Mouse (Mus musculus): ENCODE data around the gene Ccr6. TPM values are rescaled to one million over a fixed set of nuclear protein-coding genes. Genes with fewer than 3 reads are reported as not detected.
A peak's percentile ranks its signal among the peaks of the same experiment; 100 is the strongest.

Gene Ccr6
- total RNA-seq, 2 experiments from 2014 or later: 0.47 to 0.62 TPM

DNA sequence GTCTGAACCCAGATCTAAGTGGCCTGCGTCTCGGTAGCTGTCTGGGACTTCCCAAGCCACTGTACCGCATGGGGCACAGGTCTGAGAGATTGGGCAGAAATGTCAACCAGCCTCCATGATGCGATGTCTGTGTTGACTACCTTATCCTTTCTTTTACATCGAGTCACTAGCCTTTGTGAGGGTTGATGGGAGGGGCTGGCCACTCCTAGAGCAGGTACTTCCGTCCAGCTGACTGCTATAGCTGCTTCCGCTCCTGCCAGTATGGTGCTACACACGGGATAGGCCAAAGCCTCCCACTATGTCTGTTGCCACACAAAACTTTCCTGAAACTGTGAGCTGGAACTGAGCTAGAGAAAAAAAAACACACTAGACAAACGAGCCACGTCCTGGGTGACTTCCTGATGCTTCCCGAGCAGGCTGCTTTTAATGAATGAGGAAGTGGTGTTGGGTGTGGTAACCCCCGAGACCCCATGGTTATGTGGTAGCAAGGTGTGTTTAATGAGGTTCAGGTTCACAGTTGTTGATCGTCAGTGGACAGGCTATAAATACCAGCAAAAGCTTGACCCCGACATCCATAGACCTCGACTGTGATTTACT, 2.1 kb upstream of the Ccr6 start:
- peak; percentile 65 for ATAC-seq (ENCODE audit: poor library complexity, severe bottlenecking)

DNA sequence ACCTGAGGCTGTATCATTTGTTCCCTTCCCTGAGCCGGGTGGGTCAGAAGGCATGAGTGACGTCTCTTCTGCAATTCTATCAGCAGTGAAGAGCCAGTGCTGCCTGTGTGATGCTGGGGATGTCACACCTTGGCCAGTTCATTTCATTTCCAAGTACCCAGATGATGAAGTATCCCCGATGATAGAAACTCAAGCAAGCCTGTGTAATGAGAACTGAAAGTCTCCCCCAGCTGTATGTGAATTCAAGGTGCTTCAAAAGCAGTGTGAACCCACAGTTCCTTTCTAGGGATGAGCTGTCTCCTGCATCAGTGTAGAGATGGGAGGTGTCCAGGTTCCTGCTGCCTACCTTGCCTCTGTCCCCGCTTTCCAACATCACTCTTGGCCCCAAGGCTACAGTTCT, 1.3 kb upstream of the Ccr6 start:
- ATAC-seq (ENCODE audit: poor library complexity, severe bottlenecking): no peak

DNA sequence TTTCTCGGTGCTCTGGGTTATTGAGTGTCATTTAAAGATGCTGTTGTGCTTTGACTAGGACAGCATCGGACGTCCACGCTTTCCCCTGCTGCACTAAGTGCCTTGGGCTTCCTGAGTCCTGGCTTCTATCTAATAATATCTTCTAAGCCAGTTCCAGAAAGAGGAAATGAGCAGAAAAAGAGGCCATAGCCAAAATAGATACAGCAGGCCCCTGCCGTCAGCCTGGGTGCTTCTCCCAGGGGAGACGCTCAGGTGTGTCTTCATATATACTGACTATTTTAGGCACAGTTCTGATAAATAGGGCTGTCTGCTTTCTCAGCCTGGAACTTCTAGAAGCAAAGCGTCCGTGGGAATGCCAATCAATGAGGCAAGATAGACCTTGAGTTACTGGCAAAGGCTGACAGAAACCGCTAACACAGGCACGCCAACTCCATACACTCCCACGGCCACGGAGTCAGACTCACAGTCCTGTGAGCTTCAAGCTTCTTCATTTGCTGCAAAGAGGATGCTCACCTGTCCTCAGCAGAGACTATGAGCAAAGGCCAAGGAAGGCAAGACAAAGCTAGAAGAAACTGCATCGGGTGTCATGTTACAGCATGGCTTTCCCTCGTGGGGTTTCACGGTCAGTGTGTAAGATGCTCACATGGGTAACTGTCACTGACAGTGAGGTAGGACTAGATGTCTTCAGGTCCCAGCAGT, 2.3 kb downstream of the Ccr6 start:
- 0 out of 2 replicates have a peak, but pooled peaks have one; percentile 41 for ATAC-seq (ENCODE audit: poor library complexity, severe bottlenecking)

DNA sequence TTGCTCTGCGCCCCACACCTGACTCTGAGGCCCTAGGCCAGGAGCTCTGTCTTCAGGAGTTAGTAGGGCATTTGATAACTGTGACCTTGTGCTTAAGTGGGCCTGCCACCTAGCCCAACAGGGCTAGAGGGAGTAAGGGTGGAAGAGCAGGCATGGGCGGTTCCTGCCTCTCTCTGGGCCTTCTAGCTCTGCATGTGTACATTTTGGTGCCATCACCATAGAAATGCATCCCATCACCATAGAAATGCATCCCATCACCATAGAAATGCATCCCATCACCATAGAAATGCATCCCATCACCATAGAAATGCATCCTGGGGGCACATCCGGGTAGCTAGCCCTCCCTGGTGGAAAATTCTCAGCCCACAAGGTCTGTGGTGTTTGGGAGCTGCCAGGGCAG, 3.7 kb downstream of the Ccr6 start:
- no peak for ATAC-seq (ENCODE audit: poor library complexity, severe bottlenecking)

DNA sequence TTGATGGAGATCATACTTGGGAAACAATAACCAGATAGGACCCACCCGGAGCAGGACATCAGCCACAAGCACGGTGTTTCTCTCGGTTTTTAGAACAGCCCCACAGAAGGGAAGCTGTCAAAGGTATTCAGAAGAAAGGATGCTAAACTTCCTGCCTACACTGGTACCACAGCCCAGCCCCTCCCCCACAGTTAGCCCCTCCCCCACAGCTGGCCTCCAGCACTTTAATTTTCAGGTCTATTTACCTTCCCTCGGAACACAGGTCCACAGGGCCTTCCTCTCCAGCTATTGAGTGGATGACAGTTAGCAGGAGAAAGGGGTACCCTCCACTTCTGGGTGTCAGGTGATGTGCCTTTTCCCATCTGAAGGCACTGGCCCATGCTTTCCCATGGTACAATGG, 4.7 kb downstream of the Ccr6 start:
- ATAC-seq (ENCODE audit: poor library complexity, severe bottlenecking): no peak

DNA sequence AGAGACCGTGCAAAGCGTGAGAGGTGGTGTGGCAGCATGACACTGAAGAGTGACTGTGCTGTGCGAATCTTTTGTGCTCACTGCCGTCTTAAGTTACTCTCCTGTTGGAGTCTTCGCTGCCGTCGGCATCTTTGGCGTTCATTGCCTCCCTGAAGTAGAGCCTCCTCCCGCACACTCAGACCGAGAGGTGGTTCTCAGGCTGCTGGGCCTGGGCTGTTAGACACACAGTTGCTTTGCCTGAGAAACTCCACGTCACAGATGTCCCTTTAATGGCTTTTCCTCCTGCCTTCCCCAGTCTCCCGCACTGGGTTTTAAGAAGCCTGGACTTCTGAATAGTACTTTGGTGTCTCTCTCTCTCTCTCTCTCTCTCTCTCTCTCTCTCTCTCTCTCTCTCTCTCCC, 5.8 kb downstream of the Ccr6 start:
- ATAC-seq (ENCODE audit: poor library complexity, severe bottlenecking): no peak

DNA sequence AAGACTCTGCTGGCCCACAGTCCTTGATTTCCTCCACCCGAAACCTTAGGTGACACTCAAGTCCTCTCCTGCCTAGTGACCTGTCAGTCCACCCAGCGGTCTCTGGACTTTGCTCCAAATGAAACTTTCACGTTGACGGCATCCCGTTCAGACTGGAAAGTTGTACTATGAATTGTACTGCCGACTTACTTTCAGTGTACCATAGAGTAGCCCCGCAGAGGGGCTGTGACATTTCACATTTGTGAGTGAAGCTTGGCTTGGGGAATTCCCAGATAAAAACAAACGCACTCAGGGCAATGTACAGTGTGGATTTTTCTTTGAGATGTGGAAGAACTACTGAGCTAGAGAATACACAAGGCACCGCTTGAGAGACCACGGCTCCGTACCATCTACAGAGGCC, 6.3 kb downstream of the Ccr6 start:
- no peak for ATAC-seq (ENCODE audit: poor library complexity, severe bottlenecking)

DNA sequence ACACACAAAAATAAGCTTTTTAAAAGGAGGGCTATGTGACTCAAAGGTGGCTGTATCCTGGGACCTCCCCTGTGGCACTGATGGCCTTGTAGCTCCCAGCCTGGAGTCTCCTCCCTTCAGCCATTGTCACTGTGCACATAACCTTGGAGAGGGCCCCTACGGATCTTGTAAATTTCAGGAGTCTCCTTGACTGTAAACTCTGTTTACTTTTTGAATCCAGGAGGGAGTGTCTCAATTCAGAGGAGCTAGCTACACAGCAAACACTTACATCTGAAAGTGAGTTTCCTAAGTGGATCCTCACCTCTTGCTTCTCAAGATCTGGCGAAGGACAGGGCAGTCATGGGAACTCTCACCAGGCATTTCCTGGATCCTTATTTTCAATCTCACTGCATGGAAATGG, 8.3 kb downstream of the Ccr6 start:
- no peak for ATAC-seq (ENCODE audit: poor library complexity, severe bottlenecking)

DNA sequence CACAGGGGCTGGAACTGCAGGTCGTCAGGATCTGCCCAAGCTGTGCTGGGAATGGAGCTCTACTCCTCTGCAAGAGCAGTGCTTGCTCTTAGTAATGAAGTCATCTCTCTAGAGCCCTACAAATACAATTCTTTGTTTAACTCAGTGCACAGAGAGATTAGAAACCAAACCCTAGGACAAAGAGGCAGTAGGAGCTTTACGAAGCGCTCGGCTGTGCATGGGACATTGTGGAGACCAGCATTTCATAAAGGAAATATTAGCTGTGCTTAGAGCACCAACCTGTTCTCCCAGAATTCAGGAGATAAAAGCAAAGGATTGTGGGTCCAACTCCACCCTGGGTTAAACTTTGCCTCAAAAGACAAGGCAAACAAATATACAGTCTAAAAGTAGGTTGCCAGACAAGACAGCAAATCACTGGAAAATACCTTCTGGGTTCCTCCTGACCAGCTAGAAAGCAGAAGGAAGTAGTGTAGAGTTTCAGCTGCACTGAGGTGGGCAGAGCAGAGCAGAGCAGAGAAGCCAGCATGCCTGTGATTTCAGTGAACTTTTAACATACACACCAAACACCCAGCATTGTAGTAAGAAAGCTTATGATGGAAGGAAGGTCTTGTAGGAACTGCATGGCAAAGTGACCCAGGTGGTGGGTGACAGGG, 10.4 kb downstream of the Ccr6 start:
- ATAC-seq (ENCODE audit: poor library complexity, severe bottlenecking): peak; percentile 67; the same call in 1 of the 2 replicates

DNA sequence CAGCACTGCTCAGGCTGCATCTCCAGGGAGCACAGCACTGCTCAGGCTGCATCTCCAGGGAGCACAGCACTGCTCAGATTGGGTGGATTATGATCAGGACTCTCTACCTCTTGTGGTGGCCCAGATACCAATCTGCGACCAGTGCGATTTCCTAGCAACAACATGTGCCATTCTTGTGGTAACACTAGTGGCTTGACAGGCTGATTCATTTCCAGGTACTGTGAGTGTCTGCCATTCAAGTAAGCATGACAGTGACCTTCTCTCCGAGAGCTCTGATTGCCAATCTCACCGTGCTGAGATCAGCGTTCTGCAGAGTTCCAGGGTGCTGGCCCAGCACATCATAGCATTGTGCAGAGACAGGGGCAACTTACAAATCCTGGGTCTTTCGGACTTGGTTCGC, 15.9 kb downstream of the Ccr6 start:
- ATAC-seq (ENCODE audit: poor library complexity, severe bottlenecking): no peak

DNA sequence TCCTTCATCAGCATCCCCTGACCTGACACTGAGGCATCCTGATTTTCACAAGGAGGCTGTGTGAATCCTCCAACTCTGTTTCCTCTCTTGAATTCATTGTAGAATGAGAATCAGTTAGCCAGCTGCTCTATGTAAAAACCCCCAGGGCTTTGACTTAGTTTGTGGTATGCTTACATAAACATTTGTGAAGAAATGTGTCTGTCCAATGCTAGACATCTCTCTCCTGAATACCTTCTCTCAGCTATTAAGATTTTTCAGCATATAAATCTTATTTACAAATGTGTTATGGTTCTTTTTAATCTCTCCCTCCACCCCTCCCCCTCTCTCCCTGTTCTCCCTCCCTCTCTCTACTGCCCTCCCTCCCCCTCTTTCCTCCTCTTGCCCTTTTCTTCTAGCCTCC, 18.4 kb downstream of the Ccr6 start:
- ATAC-seq (ENCODE audit: poor library complexity, severe bottlenecking): no peak

DNA sequence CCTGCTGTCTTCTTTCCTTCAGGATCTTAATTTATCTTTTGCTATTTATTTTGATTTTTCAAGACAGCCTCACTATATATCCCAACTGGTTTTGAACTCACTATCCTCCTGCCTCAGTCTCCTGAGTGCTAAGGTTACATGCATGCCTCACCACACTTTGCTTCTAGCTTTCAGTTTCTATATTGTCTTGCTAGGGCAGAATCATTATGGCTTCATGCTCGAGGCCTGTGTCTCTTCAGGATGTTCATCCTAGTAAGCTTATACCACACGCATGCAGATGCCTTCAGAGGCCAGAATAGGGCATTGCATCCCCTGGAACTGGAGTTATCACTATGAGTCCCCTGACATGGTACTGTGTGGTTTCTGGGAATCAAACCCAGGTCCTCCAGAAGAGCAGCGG, 19.1 kb downstream of the Ccr6 start:
- no peak for ATAC-seq (ENCODE audit: poor library complexity, severe bottlenecking)

DNA sequence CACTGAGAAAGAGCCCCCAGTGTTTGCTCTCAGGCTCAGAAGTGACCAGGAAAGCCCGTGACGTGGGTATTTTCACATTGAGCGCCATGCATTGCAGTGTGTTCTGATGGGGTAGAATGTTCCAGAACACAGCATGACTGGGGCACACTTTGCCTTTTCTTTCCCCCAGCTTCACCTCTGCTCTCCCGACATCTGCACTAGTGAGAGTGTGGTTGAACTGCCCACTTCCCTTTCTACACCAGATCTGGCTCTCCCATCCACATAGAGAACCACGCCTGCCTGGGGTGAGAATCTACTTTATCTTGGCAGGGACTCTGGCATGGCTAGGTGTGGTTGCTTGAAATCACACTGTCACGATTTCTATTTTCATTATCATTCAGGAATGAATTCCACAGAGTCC, 19.7 kb downstream of the Ccr6 start:
- peak; percentile 92 for ATAC-seq (ENCODE audit: poor library complexity, severe bottlenecking)

DNA sequence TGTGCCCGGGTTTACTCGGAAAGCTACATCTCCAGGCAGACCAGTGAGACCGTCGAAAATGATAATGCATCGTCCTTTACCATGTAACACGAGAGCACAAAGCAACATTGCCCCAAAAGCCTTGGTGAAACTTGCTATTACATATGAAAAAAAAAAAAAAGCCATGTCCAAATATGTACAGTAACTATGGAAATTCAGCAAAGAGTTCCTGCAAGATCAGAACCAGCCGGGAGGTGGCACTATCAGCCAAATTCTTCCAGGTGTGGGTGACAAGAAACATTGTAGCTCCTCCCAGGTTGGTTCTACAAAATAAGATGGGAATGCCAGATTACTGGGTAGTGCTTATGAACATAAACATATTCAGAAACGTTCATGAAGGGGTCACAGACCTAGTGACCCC, 21.1 kb downstream of the Ccr6 start:
- no peak for ATAC-seq (ENCODE audit: poor library complexity, severe bottlenecking)

DNA sequence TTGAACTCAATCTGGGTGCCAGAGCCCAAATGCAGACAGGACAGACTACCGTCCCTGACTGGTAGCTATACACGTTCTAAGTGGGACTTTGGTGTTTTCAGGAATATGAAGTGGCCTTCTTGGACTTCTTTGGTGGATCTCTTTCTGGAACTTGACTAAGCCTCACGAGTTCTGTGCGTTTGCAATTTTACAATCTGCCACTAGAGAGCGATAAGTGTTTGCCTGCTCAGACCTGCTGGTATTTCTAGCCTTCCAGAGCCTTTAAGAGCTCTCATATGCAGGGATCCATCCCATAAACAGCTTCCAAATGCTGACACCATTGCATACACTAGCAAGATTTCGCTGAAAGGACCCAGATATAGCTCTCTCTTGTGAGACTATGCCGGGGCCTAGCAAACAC, 28.8 kb downstream of the Ccr6 start:
- peak; percentile 87 for ATAC-seq (ENCODE audit: poor library complexity, severe bottlenecking)

DNA sequence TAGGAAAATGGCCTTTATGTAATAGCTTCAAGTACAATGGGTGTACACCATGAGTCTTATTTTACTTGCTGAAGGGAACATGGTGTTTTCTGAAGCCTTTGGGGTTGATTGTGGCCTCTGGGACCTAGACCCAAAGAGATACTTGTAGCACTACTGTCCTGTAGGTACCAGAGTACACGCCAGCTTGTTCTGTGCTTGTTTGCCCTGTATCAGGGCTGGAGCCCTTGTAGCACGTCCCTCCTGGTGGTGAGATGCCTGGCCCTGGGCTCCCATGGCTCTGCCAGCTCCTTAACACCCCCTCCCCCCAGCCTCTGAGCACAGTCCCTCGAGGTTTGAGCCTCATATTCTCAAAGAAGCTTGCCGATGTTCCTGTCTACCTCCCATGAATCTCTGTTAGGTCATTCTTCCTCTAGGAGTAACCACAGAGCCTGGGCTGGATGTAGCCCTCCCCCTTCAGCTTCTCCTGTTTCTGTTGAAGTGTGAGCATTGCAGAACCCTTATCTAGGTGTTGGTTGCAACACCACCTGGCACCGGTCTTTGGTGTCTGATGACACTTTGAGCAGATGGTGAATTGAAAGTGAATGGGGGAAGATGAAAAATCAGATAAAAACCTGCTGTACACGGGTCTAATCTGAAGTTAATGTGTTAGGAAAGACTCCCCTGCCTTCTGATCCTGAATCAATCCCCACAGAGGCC, 36.4 kb downstream of the Ccr6 start:
- ATAC-seq (ENCODE audit: poor library complexity, severe bottlenecking): peak; percentile 55

DNA sequence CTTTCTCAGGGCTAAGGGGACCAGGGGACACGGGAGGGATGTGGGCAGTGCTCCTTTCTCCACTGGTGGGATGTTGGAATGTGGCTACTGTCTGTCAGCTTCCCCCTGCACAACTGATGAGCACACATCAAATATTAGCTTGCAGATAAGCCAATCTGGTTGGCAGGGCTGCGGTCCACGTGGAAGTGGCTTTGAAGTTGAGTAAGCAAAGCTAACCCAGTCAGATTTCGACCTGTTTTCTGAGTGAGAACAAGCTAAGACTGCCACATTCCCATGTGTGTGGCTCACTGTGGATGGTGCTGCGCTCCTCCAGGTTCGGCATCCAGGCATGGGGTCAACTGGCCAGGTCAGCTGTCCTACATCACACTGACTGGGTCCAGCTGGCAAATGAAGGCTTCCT, 37.1 kb downstream of the Ccr6 start:
- ATAC-seq (ENCODE audit: poor library complexity, severe bottlenecking): peak; percentile 53

DNA sequence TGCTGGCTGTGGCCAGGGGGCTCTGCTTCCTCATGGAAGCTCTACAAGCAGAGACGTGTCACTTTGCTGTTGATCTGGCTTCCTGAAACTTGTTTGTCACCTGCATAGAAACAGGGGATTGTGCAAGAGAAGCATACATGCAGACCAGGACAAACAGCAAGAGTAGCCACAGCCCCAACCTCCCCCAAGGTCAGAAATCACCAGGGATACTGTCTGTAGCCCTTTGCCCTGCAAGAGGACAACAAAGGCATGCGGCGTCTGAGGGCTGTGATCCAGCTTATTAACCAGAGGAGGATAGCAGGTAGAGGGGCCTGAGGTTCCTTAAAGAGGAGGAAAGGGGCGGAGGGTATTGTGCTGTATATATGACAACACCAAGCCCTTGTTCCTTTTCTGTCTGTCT, 40.2 kb downstream of the Ccr6 start:
- ATAC-seq (ENCODE audit: poor library complexity, severe bottlenecking): peak; percentile 67

DNA sequence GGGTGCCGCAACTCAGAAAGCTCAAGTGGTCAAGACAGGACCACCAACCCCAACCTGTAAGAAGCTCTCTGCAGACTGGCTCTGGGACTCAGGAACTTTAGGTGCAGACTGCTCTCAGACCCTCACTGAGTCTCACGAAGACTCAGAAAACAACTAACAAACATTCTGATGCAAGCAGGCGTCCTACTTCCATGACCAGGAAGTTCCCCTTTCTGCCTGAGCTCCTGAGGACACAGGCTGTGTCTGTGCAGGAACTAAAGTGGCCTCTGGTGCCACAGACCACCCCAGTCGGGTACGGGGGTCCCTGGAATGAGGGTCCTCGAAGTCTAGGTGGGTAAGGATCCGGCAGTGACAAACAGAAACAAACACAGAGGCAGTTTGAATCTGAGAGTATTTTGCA, 40.8 kb downstream of the Ccr6 start:
- ATAC-seq (ENCODE audit: poor library complexity, severe bottlenecking): peak; percentile 63

DNA sequence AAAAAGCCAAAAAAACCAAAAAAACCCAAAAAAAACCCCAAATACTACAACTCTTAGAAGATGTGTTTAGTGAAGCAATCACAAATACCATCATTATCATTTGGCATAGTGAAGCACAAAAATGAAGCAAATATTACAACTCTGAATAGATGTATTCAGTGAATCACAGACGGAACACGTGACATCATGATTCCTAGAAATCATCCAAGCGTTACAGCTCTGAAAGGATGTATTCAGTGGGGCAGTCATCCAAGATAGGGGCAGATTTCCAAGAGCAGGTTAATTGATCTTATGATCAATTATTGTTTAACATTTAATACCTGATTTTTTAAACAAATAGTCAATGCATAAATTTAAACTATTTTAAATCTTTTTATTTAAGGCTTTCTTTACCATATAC, 41.4 kb downstream of the Ccr6 start:
- no peak for ATAC-seq (ENCODE audit: poor library complexity, severe bottlenecking)

DNA sequence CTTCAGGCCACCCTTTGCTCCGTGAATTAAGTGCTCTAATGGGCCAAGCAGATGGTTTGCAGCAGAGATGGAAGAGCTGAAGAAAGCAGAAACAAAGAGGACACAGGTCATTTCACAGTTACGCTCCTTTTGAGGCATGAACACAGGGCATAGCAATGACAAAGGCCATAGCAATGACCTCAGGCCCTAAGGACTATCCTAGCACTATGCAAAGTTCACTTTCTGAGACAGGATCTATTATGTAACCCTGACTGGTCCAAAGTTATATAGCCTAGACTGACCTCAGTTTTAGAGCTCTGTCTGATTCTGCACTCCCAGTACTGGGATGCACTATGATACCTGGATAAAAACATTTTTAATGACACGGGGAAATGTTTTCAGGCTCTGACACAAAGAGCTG, 42.5 kb downstream of the Ccr6 start:
- no peak for ATAC-seq (ENCODE audit: poor library complexity, severe bottlenecking)
